Mouse (Mus musculus) limb, embryonic 11.5 days (tissue): ENCODE measurements around the gene Aunip. TPM values are rescaled to one million over a fixed set of nuclear protein-coding genes. Genes with fewer than 3 reads are reported as not detected.

Experiments used
- ATAC-seq: fragments of 200-750 bp; cut with Nextera tagmentation; 2 replicates; pipeline ENCODE4 v1.8.0; 2017; ENCODE audit warnings: low read depth; ENCODE audit not compliant: insufficient number of reproducible peaks, low FRiP score, low TSS enrichment
- DNase-seq: peaks from one replicate; pipeline ENCODE4 v3.0.0-alpha.2; 2015; ENCODE audit warnings: low spot score
- H3K27ac ChIP-seq: fragments of 300-500 bp; sonication (generic); replicated peaks from 2 replicates; pipeline ENCODE4 v1.5.1; 2014; ENCODE audit warnings: low read depth, mild to moderate bottlenecking, low read length
- H3K27me3 ChIP-seq: fragments of 300-500 bp; sonication (generic); 2 replicates; pipeline ENCODE4 v1.6.1; 2014; ENCODE audit warnings: mild to moderate bottlenecking, low read length, mixed read lengths; ENCODE audit not compliant: control insufficient read depth, insufficient read depth
- H3K36me3 ChIP-seq: fragments of 300-500 bp; sonication (generic); 2 replicates; pipeline ENCODE4 v1.6.1; 2014; ENCODE audit warnings: mild to moderate bottlenecking, low read length, moderate library complexity, mixed read lengths; ENCODE audit not compliant: control insufficient read depth, insufficient read depth
- H3K4me1 ChIP-seq: fragments of 300-500 bp; sonication (generic); 2 replicates; pipeline ENCODE4 v1.6.1; 2014; ENCODE audit warnings: low read length, mixed read lengths; ENCODE audit not compliant: control insufficient read depth, insufficient read depth
- H3K4me2 ChIP-seq: fragments of 300-500 bp; sonication (generic); 2 replicates; pipeline ENCODE4 v1.6.1; 2014; ENCODE audit warnings: low read depth, mild to moderate bottlenecking, moderate library complexity; ENCODE audit not compliant: severe bottlenecking
- H3K4me3 ChIP-seq: fragments of 300-500 bp; sonication (generic); 2 replicates; pipeline ENCODE4 v1.5.1; 2014; ENCODE audit warnings: low read depth, low read length
- H3K9ac ChIP-seq: fragments of 300-500 bp; sonication (generic); 2 replicates; pipeline ENCODE4 v1.6.1; 2014; ENCODE audit warnings: mild to moderate bottlenecking, low read length
- H3K9me3 ChIP-seq: fragments of 300-500 bp; sonication (generic); 2 replicates; pipeline ENCODE4 v1.6.1; 2016; ENCODE audit warnings: low read length; ENCODE audit not compliant: control insufficient read depth
- WGBS: fragments of 180-500 bp; shearing (Covaris S2); extraction: QIAGEN DNeasy Blood & Tissue Kit; methylation state at CpG from one replicate; pipeline ENCODE4 v1.1.7; 2014; 5-methylcytosine and 5-hydroxymethylcytosine counted together
- polyA plus RNA-seq: library from polyadenylated mRNA; unstranded; fragments of >200 nt; fragmentation: Nextera tagmentation; extraction: Ambion mirVana; gene quantifications from 2 replicates; pipeline ENCODE4 v1.2.1, GENCODE M21; 2014

Gene Aunip
- polyA plus RNA-seq, 1 experiment from 2014 or later = 10.0 TPM

GRCm38 (mm10) chr4:134481270-134481669 is 29.5 kb upstream of the Aunip start:
- Histone ChIP-seq H3K9me3 (no peaks in the 10 kb centered on the region), H3K4me3 (no peak overlapping the region), H3K4me1 (no peaks in the 10 kb centered on the region), H3K9ac (no peak overlapping the region), H3K36me3 (peaks cover 2% of the 10 kb centered on the region; the same call in 1 of the 2 replicates), H3K27ac (no peak overlapping the region), H3K27me3 (no peaks in the 10 kb centered on the region; the same call in 1 of the 2 replicates), H3K4me2 (no peak overlapping the region)
- DNase-seq (no peak), ATAC-seq (no peak)
- 57% methylated on average over 6 of the region's 6 CpGs for WGBS

- no peak overlapping the region for H3K9ac ChIP-seq
Measured at GRCm38 (mm10) chr4:134482442-134482841, 28.4 kb upstream of the Aunip start.

GRCm38 (mm10) chr4:134483078-134483688 is 27.6 kb upstream of the Aunip start:
- H3K4me1 ChIP-seq = no peaks in the 10 kb centered on the region
- no peak overlapping the region for H3K27ac ChIP-seq
- no peak overlapping the region for H3K4me2 ChIP-seq
- H3K36me3 ChIP-seq = no peaks in the 10 kb centered on the region
- H3K4me3 ChIP-seq = no peak overlapping the region
- H3K9ac ChIP-seq = no peak overlapping the region
- no peaks in the 10 kb centered on the region for H3K9me3 ChIP-seq
- WGBS = 74% methylated on average over 6 of the region's 6 CpGs
- DNase-seq (no peak), ATAC-seq (no peak)
- no peaks in the 10 kb centered on the region; the same call in 1 of the 2 replicates for H3K27me3 ChIP-seq

More at GRCm38 (mm10) chr4:134482442-134482841, 28.4 kb upstream of the Aunip start:
- H3K9me3 ChIP-seq = no peaks in the 10 kb centered on the region
- no peak for DNase-seq
- H3K27me3 ChIP-seq = no peaks in the 10 kb centered on the region; the same call in 1 of the 2 replicates
- no peaks in the 10 kb centered on the region for H3K4me1 ChIP-seq
- no peak overlapping the region for H3K27ac ChIP-seq
- H3K4me3 ChIP-seq = no peak overlapping the region
- no peak for ATAC-seq
- no peak overlapping the region for H3K4me2 ChIP-seq
- H3K36me3 ChIP-seq = no peaks in the 10 kb centered on the region
- 83% methylated on average over 8 of the region's 8 CpGs for WGBS

GRCm38 (mm10) chr4:134483696-134484095 is 27.1 kb upstream of the Aunip start:
- H3K4me1 ChIP-seq = no peaks in the 10 kb centered on the region

GRCm38 (mm10) chr4:134484231-134484630 is 26.6 kb upstream of the Aunip start:
- Histone ChIP-seq H3K9ac (no peak overlapping the region), H3K27me3 (no peaks in the 10 kb centered on the region; the same call in 1 of the 2 replicates), H3K27ac (no peak overlapping the region), H3K4me1 (no peaks in the 10 kb centered on the region), H3K36me3 (no peaks in the 10 kb centered on the region), H3K4me3 (no peak overlapping the region), H3K9me3 (no peaks in the 10 kb centered on the region), H3K4me2 (no peak overlapping the region)
- ATAC-seq (no peak), DNase-seq (no peak)
- WGBS = 87% methylated on average over 10 of the region's 10 CpGs

More at GRCm38 (mm10) chr4:134483696-134484095, 27.1 kb upstream of the Aunip start:
- Histone ChIP-seq H3K4me2 (no peak overlapping the region), H3K27ac (no peak overlapping the region), H3K9me3 (no peaks in the 10 kb centered on the region), H3K36me3 (no peaks in the 10 kb centered on the region), H3K27me3 (no peaks in the 10 kb centered on the region; the same call in 1 of the 2 replicates), H3K9ac (no peak overlapping the region), H3K4me3 (no peak overlapping the region)
- no peak for DNase-seq
- ATAC-seq = no peak
- 64% methylated on average over 6 of the region's 6 CpGs for WGBS

GRCm38 (mm10) chr4:134485151-134485900 is 25.5 kb upstream of the Aunip start:
- Histone ChIP-seq H3K4me1 (no peaks in the 10 kb centered on the region), H3K4me2 (no peak overlapping the region), H3K9ac (no peak overlapping the region), H3K4me3 (no peak overlapping the region), H3K9me3 (no peaks in the 10 kb centered on the region), H3K36me3 (no peaks in the 10 kb centered on the region), H3K27ac (no peak overlapping the region), H3K27me3 (no peaks in the 10 kb centered on the region; the same call in 1 of the 2 replicates)
- WGBS = 84% methylated on average over 5 of the region's 5 CpGs
- no peak for DNase-seq
- no peak for ATAC-seq

- Histone ChIP-seq H3K27me3 (no peaks in the 10 kb centered on the region), H3K4me3 (no peak overlapping the region), H3K36me3 (no peaks in the 10 kb centered on the region), H3K4me2 (no peak overlapping the region), H3K9me3 (no peaks in the 10 kb centered on the region), H3K9ac (no peak overlapping the region), H3K4me1 (no peaks in the 10 kb centered on the region), H3K27ac (no peak overlapping the region)
- 90% methylated on average over 5 of the region's 5 CpGs for WGBS
- no peak for DNase-seq
- ATAC-seq = no peak
Measured at GRCm38 (mm10) chr4:134488211-134488610, 22.6 kb upstream of the Aunip start.

- H3K9ac ChIP-seq = no peak overlapping the region
- H3K4me1 ChIP-seq = no peaks in the 10 kb centered on the region
- no peaks in the 10 kb centered on the region for H3K27me3 ChIP-seq
- 92% methylated on average over 11 of the region's 11 CpGs for WGBS
- DNase-seq = no peak
- H3K4me3 ChIP-seq = no peak overlapping the region
- no peak overlapping the region for H3K4me2 ChIP-seq
- no peak for ATAC-seq
- H3K9me3 ChIP-seq = no peaks in the 10 kb centered on the region
- no peaks in the 10 kb centered on the region for H3K36me3 ChIP-seq
- H3K27ac ChIP-seq = no peak overlapping the region
Measured at GRCm38 (mm10) chr4:134489986-134490665, 20.7 kb upstream of the Aunip start.
